Mouse (Mus musculus) spleen, adult 2 months (tissue): ENCODE results near the gene Urgcp. TPM values are rescaled to one million over a fixed set of nuclear protein-coding genes. Genes with fewer than 3 reads are reported as not detected.
A peak's percentile ranks its signal among the peaks of the same experiment; 100 is the strongest.

Source experiments
- DNase-seq, 2 experiments: peaks; one replicate each; pipeline versions ENCODE4 v3.0.0 to v3.0.0-alpha.2; 2012 to 2021; ENCODE audit warnings: low spot score in 2 of 2, low read depth in 1 of 2
- H3K27ac ChIP-seq: fragments of 200-500 bp; 2 replicates; pipeline ENCODE4 v1.5.1; 2012; ENCODE audit warnings: low read length, inconsistent platforms; ENCODE audit not compliant: insufficient read depth
- H3K27me3 ChIP-seq: fragments of 200-500 bp; 2 replicates; pipeline ENCODE4 v1.6.1; 2012; ENCODE audit warnings: mild to moderate bottlenecking, moderate library complexity, low read length, inconsistent platforms; ENCODE audit not compliant: control insufficient read depth, insufficient read depth
- H3K36me3 ChIP-seq: fragments of 200-500 bp; 2 replicates; pipeline ENCODE4 v1.6.1; 2012; ENCODE audit warnings: mild to moderate bottlenecking, low read length, inconsistent platforms; ENCODE audit not compliant: control insufficient read depth, insufficient read depth
- H3K4me1 ChIP-seq: fragments of 200-500 bp; 2 replicates; pipeline ENCODE4 v1.6.1; 2011; ENCODE audit warnings: inconsistent platforms; ENCODE audit not compliant: control insufficient read depth, insufficient read depth, insufficient read length
- H3K4me3 ChIP-seq: fragments of 200-500 bp; 2 replicates; pipeline ENCODE4 v1.5.1; 2011; ENCODE audit warnings: mild to moderate bottlenecking, inconsistent platforms; ENCODE audit not compliant: insufficient read depth, insufficient read length; ENCODE audit errors: extremely low read depth
- CTCF ChIP-seq: fragments of 200-500 bp; IDR thresholded peaks from 2 replicates; pipeline ENCODE4 v1.5.1; 2011; ENCODE audit warnings: mild to moderate bottlenecking, inconsistent platforms; ENCODE audit not compliant: insufficient read depth, insufficient read length, insufficient replicate concordance; ENCODE audit errors: extremely low read depth
- POLR2A ChIP-seq: fragments of 200-500 bp; IDR thresholded peaks from 2 replicates; pipeline ENCODE4 v1.6.1; 2011; ENCODE audit warnings: low read depth, low read length, inconsistent platforms
- WGBS: fragments of 180-500 bp; shearing (Covaris S2); methylation state at CpG from one replicate; pipeline ENCODE4 v1.1.7; 2018; 5-methylcytosine and 5-hydroxymethylcytosine counted together
- polyA plus RNA-seq: library from polyadenylated mRNA; depleted of rRNA; stranded (reverse); fragments of >200 nt; gene quantifications from 2 replicates; pipeline ENCODE4 v1.2.3, GENCODE M21; 2012

The Urgcp gene
- polyA plus RNA-seq, 1 experiment, result 11.8 TPM

DNA sequence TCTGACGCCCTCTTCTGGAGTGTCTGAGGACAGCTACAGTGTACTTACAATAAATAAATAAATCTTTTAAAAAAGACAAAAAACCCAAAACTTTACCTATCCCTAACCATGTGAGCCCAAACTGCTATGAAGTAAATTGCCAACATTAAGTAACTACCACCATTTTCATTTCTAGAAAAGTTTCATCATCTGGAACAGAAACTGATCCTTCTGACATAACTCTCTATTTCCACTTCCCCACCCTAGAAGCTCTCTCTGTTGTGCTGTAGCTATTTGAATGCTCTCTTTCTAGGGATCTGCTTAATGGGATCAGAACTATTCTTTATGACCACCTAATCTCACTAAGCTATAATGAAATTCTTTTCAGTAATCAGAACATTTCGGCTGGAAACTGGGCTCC, 17.2 kb downstream of the Urgcp start:
- Histone ChIP-seq H3K36me3 (no peaks in the 10 kb centered on the region; the same call in 1 of the 2 replicates), H3K4me3 (no peak overlapping the region), H3K4me1 (no peaks in the 10 kb centered on the region), H3K27ac (no peak overlapping the region), H3K27me3 (no peaks in the 10 kb centered on the region)
- 82% methylated on average over 2 of the region's 2 CpGs for WGBS
- DNase-seq, result no peak
- TF ChIP-seq CTCF, result no peak
- TF ChIP-seq POLR2A, result no peak

DNA sequence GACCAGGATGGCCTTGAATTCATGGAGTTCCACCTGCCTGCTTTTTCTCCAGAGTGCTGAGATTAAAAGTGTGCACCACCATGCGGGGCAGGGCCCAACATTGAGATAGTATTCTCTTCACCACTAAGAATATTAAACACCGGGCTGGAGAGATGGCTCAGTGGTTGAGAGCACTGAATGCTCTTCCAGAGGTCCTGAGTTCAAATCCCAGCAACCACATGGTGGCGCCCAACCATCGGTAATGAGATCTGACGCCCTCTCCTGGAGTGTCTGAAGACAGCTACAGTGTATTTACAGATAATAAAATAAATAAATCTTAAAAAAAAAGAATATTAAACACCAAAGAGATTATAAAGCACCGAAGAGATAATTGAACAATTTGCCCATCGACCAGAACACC, 20.1 kb downstream of the Urgcp start:
- WGBS, result 81% methylated on average over 7 of the region's 7 CpGs
- Histone ChIP-seq H3K27ac (no peak overlapping the region), H3K4me3 (no peak overlapping the region), H3K27me3 (no peaks in the 10 kb centered on the region), H3K36me3 (no peaks in the 10 kb centered on the region), H3K4me1 (no peaks in the 10 kb centered on the region)
- peak in 1 of 2 experiments; percentile 48 for DNase-seq
- peak; percentile 13; the same call in 1 of the 2 replicates for TF ChIP-seq CTCF
- TF ChIP-seq POLR2A, result no peak

DNA sequence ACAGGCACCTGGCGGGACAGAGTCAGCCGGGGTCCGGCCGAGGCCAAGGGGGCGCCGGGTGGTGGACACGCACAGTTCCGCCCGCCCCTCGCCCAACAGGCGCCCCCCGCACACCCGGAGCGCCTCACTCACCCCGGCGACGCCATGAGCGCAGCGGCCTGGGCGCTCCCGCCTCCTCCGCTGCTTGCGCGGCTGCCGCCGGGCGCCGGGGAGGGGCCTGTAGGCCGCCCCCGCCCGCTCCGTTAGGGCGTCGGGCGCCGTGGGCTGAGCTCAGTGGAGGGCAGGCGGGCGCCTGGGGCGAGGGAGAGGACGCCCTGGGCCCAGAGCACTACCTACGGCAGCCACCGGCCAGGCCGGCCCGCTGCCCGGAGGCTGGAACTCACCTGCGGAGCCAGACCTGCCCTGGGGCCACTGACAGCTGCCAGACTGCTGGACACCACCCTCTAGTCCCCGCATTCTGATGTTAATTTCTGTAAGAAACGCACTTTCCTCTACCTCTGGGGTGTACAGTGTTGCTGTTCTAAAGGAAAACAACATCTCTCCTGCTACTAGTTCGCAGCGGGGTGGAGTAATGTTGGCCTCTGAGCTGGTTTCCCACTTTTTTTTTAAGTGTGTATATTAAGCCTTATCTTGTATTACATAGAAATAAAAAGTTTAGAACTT, 21.1 kb downstream of the Urgcp start:
- no peaks in the 10 kb centered on the region for H3K36me3 ChIP-seq
- no peaks in the 10 kb centered on the region for H3K27me3 ChIP-seq
- H3K27ac ChIP-seq, result peak overlapping the region; percentile 84
- H3K4me3 ChIP-seq, result peak overlapping the region; percentile 80
- TF ChIP-seq POLR2A, result no peak; the same call in none of the 2 replicates
- no peak for TF ChIP-seq CTCF
- peak; percentile 45 to 74 for DNase-seq
- under 1% methylated on average over 44 of the region's 50 CpGs for WGBS
- no peaks in the 10 kb centered on the region for H3K4me1 ChIP-seq

DNA sequence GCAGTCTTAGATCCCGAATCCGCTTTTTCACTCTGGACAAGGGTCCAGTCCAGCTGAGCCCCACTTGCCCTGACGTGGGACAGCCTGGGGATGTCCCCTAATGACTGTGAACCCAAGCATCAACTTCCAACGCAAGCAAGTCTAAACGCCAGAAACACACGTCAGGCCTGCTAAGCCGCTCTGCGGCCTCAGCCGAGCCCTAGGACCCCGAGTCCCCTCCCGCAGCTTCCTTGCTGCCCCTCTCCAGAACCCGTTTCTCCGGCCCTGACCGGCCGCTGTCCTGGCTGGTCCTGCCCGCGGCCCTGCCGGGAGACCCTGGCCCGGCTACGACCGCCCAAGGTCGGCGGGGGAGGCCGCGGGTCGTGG, 21.6 kb downstream of the Urgcp start:
- H3K27me3 ChIP-seq, result no peaks in the 10 kb centered on the region
- H3K4me1 ChIP-seq, result no peaks in the 10 kb centered on the region
- peak overlapping the region; percentile 38; the same call in 1 of the 2 replicates for H3K27ac ChIP-seq
- peak overlapping the region; percentile 80 for H3K4me3 ChIP-seq
- no peak for TF ChIP-seq POLR2A
- TF ChIP-seq CTCF, result no peak
- 4% methylated on average over 26 of the region's 26 CpGs for WGBS
- no peaks in the 10 kb centered on the region for H3K36me3 ChIP-seq
- no peak for DNase-seq

DNA sequence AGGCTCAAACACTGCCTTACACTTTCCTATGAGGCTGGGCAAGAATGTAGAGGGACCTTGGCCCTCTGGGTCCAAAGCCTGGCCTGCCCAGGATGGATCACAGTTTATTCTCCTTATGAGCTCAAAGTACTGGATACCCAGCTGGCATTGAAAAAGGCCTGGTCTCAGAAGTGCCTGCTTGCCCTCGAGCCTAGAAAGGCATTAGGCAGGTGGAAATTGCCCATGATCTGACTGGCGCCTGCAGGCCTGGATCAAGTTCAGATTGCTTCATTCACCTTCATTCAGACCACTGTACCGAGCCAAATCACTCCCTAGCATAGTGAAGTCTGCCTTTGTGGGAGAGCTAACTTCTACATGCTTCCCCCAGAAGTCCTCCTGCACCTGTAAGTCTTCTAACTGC, 22.3 kb downstream of the Urgcp start:
- H3K27ac ChIP-seq, result no peak overlapping the region
- H3K4me1 ChIP-seq, result no peaks in the 10 kb centered on the region
- DNase-seq, result no peak
- no peaks in the 10 kb centered on the region for H3K27me3 ChIP-seq
- H3K36me3 ChIP-seq, result no peaks in the 10 kb centered on the region
- 60% methylated on average over 3 of the region's 3 CpGs for WGBS
- TF ChIP-seq POLR2A (no peak), CTCF (no peak)
- H3K4me3 ChIP-seq, result no peak overlapping the region

DNA sequence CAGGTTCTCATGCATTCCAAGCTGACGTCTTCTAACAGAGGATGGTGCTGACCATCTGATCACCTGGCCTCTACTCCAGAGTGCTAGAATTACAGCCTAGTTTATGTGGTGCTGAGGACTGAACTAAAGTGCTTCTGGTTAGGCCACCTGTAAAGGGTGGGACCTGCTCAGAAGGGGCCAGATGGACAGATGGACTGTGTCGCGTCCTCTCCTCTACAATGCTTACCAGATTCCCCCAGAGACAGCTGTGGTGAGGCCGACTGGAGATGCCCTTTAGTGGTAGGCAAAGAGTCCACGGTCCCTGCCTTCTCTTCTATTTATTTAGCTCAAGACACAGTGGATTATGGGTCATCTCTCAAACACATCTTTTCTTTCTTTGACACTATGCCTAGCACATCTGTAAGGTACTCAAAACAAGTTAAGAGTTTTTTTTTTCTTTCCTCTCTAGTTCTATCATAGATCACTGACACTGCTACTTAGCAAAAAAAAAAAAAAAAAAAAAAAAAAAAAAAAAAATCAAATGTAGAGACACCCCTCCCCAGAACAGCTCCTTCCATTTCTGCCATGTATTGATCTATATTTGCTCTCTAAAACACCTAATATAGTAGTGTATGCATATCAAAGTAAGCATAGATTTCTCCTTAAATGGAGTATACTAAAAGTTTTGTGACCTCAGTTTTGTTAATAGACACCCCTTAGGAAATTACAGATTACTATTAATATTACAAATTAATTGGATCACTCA, 23.1 kb downstream of the Urgcp start:
- 80% methylated on average over 5 of the region's 5 CpGs for WGBS
- H3K4me1 ChIP-seq, result no peaks in the 10 kb centered on the region
- H3K27ac ChIP-seq, result no peak overlapping the region

DNA sequence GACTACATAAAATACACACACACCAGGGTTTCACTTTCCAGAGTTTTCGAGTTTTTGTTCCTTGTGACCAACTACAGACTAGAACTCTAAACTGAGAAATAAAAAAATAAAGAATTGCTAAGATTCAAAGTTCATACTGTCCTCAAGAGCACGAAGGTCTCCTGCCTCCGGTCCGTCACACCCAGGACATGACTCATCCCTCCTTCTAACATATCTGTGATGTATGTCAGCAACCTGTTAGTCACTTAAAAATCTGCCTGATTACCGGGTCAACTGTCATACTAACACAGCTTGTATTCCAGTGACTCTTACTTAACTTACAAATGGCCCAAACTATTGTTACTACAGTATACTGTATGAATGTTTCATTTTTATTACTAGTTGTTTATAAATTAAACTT, 25.0 kb downstream of the Urgcp start:
- DNase-seq, result no peak
- Histone ChIP-seq H3K4me3 (no peak overlapping the region), H3K4me1 (no peaks in the 10 kb centered on the region), H3K27ac (no peak overlapping the region), H3K36me3 (no peaks in the 10 kb centered on the region), H3K27me3 (no peaks in the 10 kb centered on the region)
- no peak for TF ChIP-seq POLR2A
- TF ChIP-seq CTCF, result no peak
- 76% methylated on average over 5 of the region's 5 CpGs for WGBS

More for the DNA sequence above, 23.1 kb downstream of the Urgcp start:
- no peaks in the 10 kb centered on the region for H3K36me3 ChIP-seq
- H3K27me3 ChIP-seq, result no peaks in the 10 kb centered on the region
- TF ChIP-seq CTCF, result no peak
- TF ChIP-seq POLR2A, result no peak
- H3K4me3 ChIP-seq, result no peak overlapping the region
- DNase-seq, result no peak
